Mouse (Mus musculus) lung, postnatal 0 days (tissue): ENCODE data around the gene Gm20390.

Experiments used
- CTCF ChIP-seq: IDR thresholded peaks from 2 replicates; pipeline ENCODE4 v1.5.1; 2016; ENCODE audit warnings: antibody characterized with exemption, mild to moderate bottlenecking
- EP300 ChIP-seq: IDR thresholded peaks from 2 replicates; pipeline ENCODE4 v1.6.1; 2016; ENCODE audit warnings: antibody characterized with exemption, mild to moderate bottlenecking, control low read depth

DNA sequence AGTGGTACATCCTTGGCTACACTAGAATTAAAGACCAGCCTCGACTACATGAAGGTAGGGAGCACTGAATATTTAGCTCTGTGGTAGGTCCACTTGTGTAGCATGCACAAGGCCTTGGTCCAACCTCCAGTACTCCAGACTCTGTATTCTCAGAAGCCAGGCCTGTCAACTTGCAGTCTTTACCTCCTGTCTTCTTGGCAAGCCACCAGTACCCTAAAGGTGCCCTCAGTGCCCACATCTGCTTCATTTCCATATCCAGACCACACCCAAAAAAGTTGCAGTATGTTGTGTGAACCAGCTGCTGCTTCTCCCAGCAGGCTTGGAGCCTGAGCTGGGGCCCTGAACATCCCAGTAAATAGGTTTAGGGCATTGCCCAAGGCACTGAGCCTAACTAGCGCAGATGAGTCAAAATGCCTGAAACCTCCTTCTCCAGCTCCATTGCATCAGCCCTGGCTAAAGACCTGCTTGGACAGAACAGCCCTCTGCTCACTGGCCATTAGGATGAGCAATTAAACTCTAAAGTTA is 11.0 kb downstream of the Gm20390 start:
- TF ChIP-seq CTCF (no peak), EP300 (no peak)
